Mouse (Mus musculus) heart, embryonic 11.5 days (tissue): ENCODE measurements around the gene Tas2r137. TPM values are rescaled to one million over a fixed set of nuclear protein-coding genes. Genes with fewer than 3 reads are reported as not detected.

ENCODE experiments used
- ATAC-seq: fragments of 200-750 bp; cut with Nextera tagmentation; replicated peaks from 2 replicates; pipeline ENCODE4 v1.8.0; 2017; ENCODE audit warnings: moderate library complexity; ENCODE audit not compliant: insufficient number of reproducible peaks, low FRiP score, low TSS enrichment
- H3K27ac ChIP-seq: fragments of 300-500 bp; sonication (generic); 2 replicates; pipeline ENCODE4 v1.5.1; 2014; ENCODE audit warnings: mild to moderate bottlenecking, low read depth, low read length
- H3K27me3 ChIP-seq: fragments of 300-500 bp; sonication (generic); 2 replicates; pipeline ENCODE4 v1.6.1; 2014; ENCODE audit warnings: mild to moderate bottlenecking, low read length, mixed read lengths; ENCODE audit not compliant: control insufficient read depth, insufficient read depth
- H3K36me3 ChIP-seq: fragments of 300-500 bp; sonication (generic); 2 replicates; pipeline ENCODE4 v1.6.1; 2014; ENCODE audit warnings: mild to moderate bottlenecking, low read length, moderate library complexity, mixed read lengths; ENCODE audit not compliant: control insufficient read depth, insufficient read depth
- H3K4me1 ChIP-seq: fragments of 300-500 bp; sonication (generic); 2 replicates; pipeline ENCODE4 v1.6.1; 2014; ENCODE audit warnings: low read length; ENCODE audit not compliant: control insufficient read depth, insufficient read depth
- H3K4me2 ChIP-seq: fragments of 300-500 bp; sonication (generic); 2 replicates; pipeline ENCODE4 v1.6.1; 2014; ENCODE audit warnings: mild to moderate bottlenecking, moderate library complexity
- H3K4me3 ChIP-seq: fragments of 300-500 bp; sonication (generic); 2 replicates; pipeline ENCODE4 v1.5.1; 2014; ENCODE audit warnings: low read depth, low read length
- H3K9ac ChIP-seq: fragments of 300-500 bp; sonication (generic); 2 replicates; pipeline ENCODE4 v1.6.1; 2014; ENCODE audit warnings: mild to moderate bottlenecking, low read depth, low read length, moderate library complexity
- H3K9me3 ChIP-seq: fragments of 300-500 bp; sonication (generic); replicated peaks from 2 replicates; pipeline ENCODE4 v1.6.1; 2016; ENCODE audit warnings: low read length; ENCODE audit not compliant: control insufficient read depth
- WGBS: fragments of 180-500 bp; shearing (Covaris S2); extraction: QIAGEN DNeasy Blood & Tissue Kit; methylation state at CpG from one replicate; pipeline ENCODE4 v1.1.7; 2014; ENCODE audit not compliant: insufficient replicate concordance; 5-methylcytosine and 5-hydroxymethylcytosine counted together
- polyA plus RNA-seq: library from polyadenylated mRNA; unstranded; fragments of >200 nt; fragmentation: Nextera tagmentation; extraction: Ambion mirVana; gene quantifications from 2 replicates; pipeline ENCODE4 v1.2.1, GENCODE M21; 2014

Tas2r137 gene
- not detected in 2 replicates for polyA plus RNA-seq

- no peak within 1 kb of the TSS for H3K4me3 ChIP-seq
- H3K9ac ChIP-seq: no peak within 1 kb of the TSS
- no peaks in the 10 kb centered on the region for H3K27me3 ChIP-seq
- no peak within 1 kb of the TSS for H3K4me2 ChIP-seq
- no peak within 1 kb of the TSS for H3K27ac ChIP-seq
- H3K9me3 ChIP-seq: no peaks in the 10 kb centered on the region
- H3K4me1 ChIP-seq: no peaks in the 10 kb centered on the region
- H3K36me3 ChIP-seq: no peaks in the 10 kb centered on the region
- no peak for ATAC-seq
Observed at GRCm38 (mm10) chr6:40490933-40491332, at the start of gene Tas2r137. Gene Tas2r137 (plus strand): TSS chr6:40491233.

DNA sequence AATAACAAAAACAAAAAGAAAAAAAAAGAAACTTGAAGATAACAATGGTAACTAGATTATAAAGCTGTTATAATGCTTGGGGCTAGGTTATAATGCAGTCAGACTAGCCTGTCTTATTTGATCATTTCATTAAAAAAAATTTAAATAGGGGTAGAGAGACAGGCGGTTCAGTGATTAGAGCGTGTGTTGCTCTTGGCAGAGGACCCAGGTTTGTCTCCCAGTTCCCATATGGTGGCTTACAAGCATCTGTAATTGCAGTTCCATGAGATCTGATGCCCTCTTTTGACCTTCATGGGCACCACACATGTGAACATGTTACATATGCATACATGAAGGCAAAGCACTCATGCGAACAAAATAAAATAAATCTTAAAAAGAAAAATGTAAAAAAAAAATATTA, 49.8 kb upstream of the Tas2r137 start:
- Histone ChIP-seq H3K9ac (no peak overlapping the region), H3K36me3 (no peaks in the 10 kb centered on the region), H3K4me3 (no peak overlapping the region), H3K27me3 (peaks cover 3% of the 10 kb centered on the region), H3K4me2 (no peak overlapping the region), H3K4me1 (no peaks in the 10 kb centered on the region), H3K9me3 (no peaks in the 10 kb centered on the region), H3K27ac (no peak overlapping the region)
- ATAC-seq: no peak
- WGBS: 62% methylated on average over 3 of the region's 3 CpGs

GRCm38 (mm10) chr6:40441755-40442154, 49.3 kb upstream of the Tas2r137 start:
- Histone ChIP-seq H3K36me3 (no peaks in the 10 kb centered on the region), H3K4me1 (no peaks in the 10 kb centered on the region), H3K4me2 (no peak overlapping the region), H3K27me3 (peaks cover 8% of the 10 kb centered on the region), H3K27ac (no peak overlapping the region), H3K9ac (no peak overlapping the region), H3K9me3 (no peaks in the 10 kb centered on the region), H3K4me3 (no peak overlapping the region)
- 18% methylated on average over 3 of the region's 3 CpGs for WGBS
- no peak for ATAC-seq

GRCm38 (mm10) chr6:40443281-40443928, 47.6 kb upstream of the Tas2r137 start:
- WGBS: 21% methylated on average over 10 of the region's 10 CpGs
- peaks cover 8% of the 10 kb centered on the region for H3K27me3 ChIP-seq

DNA sequence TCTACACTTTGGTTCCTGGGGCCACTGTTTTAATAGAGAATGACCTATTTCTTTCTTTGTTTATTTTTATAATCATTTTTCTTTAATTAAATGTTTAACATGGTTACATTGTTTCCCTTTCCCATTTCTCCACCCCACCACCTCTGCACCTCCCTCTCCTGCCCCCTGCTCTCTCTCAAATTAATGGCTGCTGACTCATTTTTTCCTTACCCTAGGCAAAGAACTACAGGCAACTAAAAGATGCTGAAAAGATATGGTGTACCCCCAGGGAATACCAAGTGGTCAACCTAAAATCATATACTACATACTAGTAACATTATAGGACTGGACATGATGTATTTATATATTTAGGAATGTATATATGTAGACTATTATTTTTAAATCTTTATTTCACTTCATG, 42.4 kb upstream of the Tas2r137 start:
- no peak overlapping the region for H3K27ac ChIP-seq
- H3K4me1 ChIP-seq: no peaks in the 10 kb centered on the region
- H3K4me3 ChIP-seq: no peak overlapping the region
- H3K9me3 ChIP-seq: no peaks in the 10 kb centered on the region
- ATAC-seq: no peak
- H3K4me2 ChIP-seq: no peak overlapping the region
- H3K9ac ChIP-seq: no peak overlapping the region
- peaks cover 5% of the 10 kb centered on the region; the same call in 1 of the 2 replicates for H3K27me3 ChIP-seq
- H3K36me3 ChIP-seq: no peaks in the 10 kb centered on the region

More at GRCm38 (mm10) chr6:40443281-40443928, 47.6 kb upstream of the Tas2r137 start:
- Histone ChIP-seq H3K36me3 (no peaks in the 10 kb centered on the region), H3K27ac (no peak overlapping the region), H3K4me1 (no peaks in the 10 kb centered on the region), H3K9ac (no peak overlapping the region), H3K4me2 (no peak overlapping the region), H3K4me3 (no peak overlapping the region), H3K9me3 (no peaks in the 10 kb centered on the region)
- ATAC-seq: no peak

GRCm38 (mm10) chr6:40454436-40455041, 36.5 kb upstream of the Tas2r137 start:
- WGBS: 22% methylated on average over 7 of the region's 7 CpGs
- H3K36me3 ChIP-seq: no peaks in the 10 kb centered on the region

GRCm38 (mm10) chr6:40465710-40466109, 25.3 kb upstream of the Tas2r137 start:
- ATAC-seq: no peak
- H3K27ac ChIP-seq: no peak overlapping the region
- H3K4me1 ChIP-seq: no peaks in the 10 kb centered on the region
- no peaks in the 10 kb centered on the region for H3K36me3 ChIP-seq
- no peak overlapping the region for H3K4me3 ChIP-seq
- H3K9me3 ChIP-seq: no peaks in the 10 kb centered on the region
- no peak overlapping the region for H3K4me2 ChIP-seq
- H3K27me3 ChIP-seq: no peaks in the 10 kb centered on the region
- 47% methylated on average over 6 of the region's 6 CpGs for WGBS
- H3K9ac ChIP-seq: no peak overlapping the region

More at GRCm38 (mm10) chr6:40454436-40455041, 36.5 kb upstream of the Tas2r137 start:
- H3K9me3 ChIP-seq: no peaks in the 10 kb centered on the region
- H3K4me3 ChIP-seq: no peak overlapping the region
- peaks cover 3% of the 10 kb centered on the region; the same call in 1 of the 2 replicates for H3K27me3 ChIP-seq
- no peak for ATAC-seq
- no peak overlapping the region for H3K4me2 ChIP-seq
- no peak overlapping the region for H3K9ac ChIP-seq
- H3K27ac ChIP-seq: no peak overlapping the region
- H3K4me1 ChIP-seq: no peaks in the 10 kb centered on the region

DNA sequence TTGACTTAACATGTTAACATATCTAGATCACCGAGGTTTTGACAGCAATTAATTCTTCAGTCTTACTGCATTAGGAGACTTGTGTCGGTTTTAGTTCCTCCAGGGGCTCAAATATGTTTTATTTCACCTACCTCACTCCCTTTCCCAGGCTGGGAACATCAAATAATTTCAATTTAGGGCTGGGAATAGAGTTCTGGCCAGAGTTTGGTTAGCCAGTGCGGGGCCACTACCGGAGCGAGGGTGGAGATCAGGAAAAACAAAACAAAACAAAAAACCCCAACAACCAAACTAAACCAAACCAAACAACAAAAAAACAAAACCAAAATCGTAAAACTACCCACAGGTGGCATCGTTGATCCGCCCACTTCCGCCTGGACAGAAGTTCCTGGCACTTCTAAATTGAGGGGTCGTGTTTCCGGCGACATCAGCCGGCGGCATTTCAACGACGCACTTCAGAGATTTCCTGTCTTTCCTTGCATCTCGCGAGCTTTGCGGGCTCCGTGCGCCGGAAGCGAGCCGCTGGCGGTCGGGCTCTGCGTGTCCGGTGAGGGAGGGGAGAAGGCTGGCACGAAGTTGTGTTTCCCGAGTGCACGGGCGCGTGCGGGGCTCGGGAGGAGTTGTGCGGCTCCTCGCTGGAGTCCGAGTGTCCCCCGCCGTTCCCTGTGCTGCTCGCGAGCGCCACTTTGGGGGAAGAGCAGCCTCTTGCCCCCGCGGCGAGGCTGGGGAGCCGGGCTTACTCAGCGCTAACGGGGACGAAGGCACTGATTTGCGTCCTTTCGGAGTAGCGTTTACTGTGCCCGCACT, 19.9 kb upstream of the Tas2r137 start, which contains the start of gene Ssbp1:
Gene Ssbp1 (plus strand): TSS at position 437 of the 804 bp plus-strand sequence.
- peak; percentile 91 for ATAC-seq
- 1% methylated on average over 54 of the region's 54 CpGs for WGBS

More for the DNA sequence above, 19.9 kb upstream of the Tas2r137 start, which contains the start of gene Ssbp1:
- Histone ChIP-seq H3K4me3 (peak within 1 kb of the TSS; percentile 80), H3K27ac (peak within 1 kb of the TSS; percentile 93), H3K4me2 (peak within 1 kb of the TSS; percentile 83), H3K27me3 (no peaks in the 10 kb centered on the region), H3K9me3 (no peaks in the 10 kb centered on the region), H3K9ac (peak within 1 kb of the TSS; percentile 94), H3K4me1 (peaks cover 4% of the 10 kb centered on the region), H3K36me3 (peaks cover 15% of the 10 kb centered on the region)
